8 mouse cellular contexts compared by ENCODE assay signal in genomic region chr6:12315070-12315909, GRCm38 (mm10).
DNase-seq lines count a peak whose midpoint lies in the region; ATAC-seq and TF ChIP-seq lines count a peak whose summit lies in the region.

No protein-coding gene starts in this region.

- no peak for TF ChIP-seq POLR2A in CH12.LX (IDR thresholded peaks at IDR 0.05; ENCODE audit: low read depth, low read length)

- TF ChIP-seq CTCF in CH12.LX (conservative IDR thresholded peaks at IDR 0.05 in 1 of 2, IDR thresholded peaks at IDR 0.05 in 1 of 2; ENCODE audit: low read depth in 2 of 2, low read length in 2 of 2) = peak; percentile 29 to 79; a peak in 2 of 4 replicates
- peak; percentile 77 for TF ChIP-seq CTCF in stomach, postnatal 0 days (IDR thresholded peaks at IDR 0.05; ENCODE audit: low read depth)

- no peaks in the 10 kb centered on the region for H3K79me2 ChIP-seq in CH12.LX (replicated peaks; ENCODE audit: control insufficient read depth, extremely low read depth, insufficient read depth, poor library complexity, severe bottlenecking)

- ATAC-seq in hindbrain, embryonic 11.5 days (ENCODE audit: low FRiP score) = no peak
- ATAC-seq in stomach, postnatal 0 days (ENCODE audit: low FRiP score, low TSS enrichment) = no peak

- H3K36me3 ChIP-seq in hindbrain, embryonic 11.5 days (ENCODE audit: control insufficient read depth, insufficient read depth, low read length) = no peaks in the 10 kb centered on the region
- no peaks in the 10 kb centered on the region for H3K36me3 ChIP-seq in hindbrain, embryonic 10.5 days
- H3K36me3 ChIP-seq in CH12.LX (replicated peaks in 1 of 2; ENCODE audit: control insufficient read depth in 1 of 2, insufficient read depth in 1 of 2, low read length in 1 of 2) = no peaks in the 10 kb centered on the region
- no peaks in the 10 kb centered on the region for H3K36me3 ChIP-seq in stomach, postnatal 0 days (ENCODE audit: control insufficient read depth, insufficient read depth, low read length)

- H3K27me3 ChIP-seq in hindbrain, embryonic 11.5 days (ENCODE audit: control insufficient read depth, insufficient read depth, low read length) = no peaks in the 10 kb centered on the region
- no peaks in the 10 kb centered on the region for H3K27me3 ChIP-seq in hindbrain, embryonic 10.5 days (ENCODE audit: insufficient read depth, poor library complexity, severe bottlenecking)
- no peaks in the 10 kb centered on the region for H3K27me3 ChIP-seq in CH12.LX (replicated peaks)
- H3K27me3 ChIP-seq in stomach, postnatal 0 days (ENCODE audit: control insufficient read depth, insufficient read depth, low read length) = no peaks in the 10 kb centered on the region

- no peak overlapping the region for H3K27ac ChIP-seq in hindbrain, embryonic 11.5 days (ENCODE audit: low read depth, low read length)
- H3K27ac ChIP-seq in hindbrain, embryonic 10.5 days = no peak overlapping the region
- no peak overlapping the region for H3K27ac ChIP-seq in CH12.LX (ENCODE audit: insufficient read depth, low read depth)
- H3K27ac ChIP-seq in stomach, postnatal 0 days (replicated peaks) = no peak overlapping the region

- peak; percentile 91 for TF ChIP-seq RAD21 in CH12.LX (IDR thresholded peaks at IDR 0.05; ENCODE audit: low read depth, low read length)

- no peaks in the 10 kb centered on the region for H3K4me1 ChIP-seq in hindbrain, embryonic 11.5 days (replicated peaks; ENCODE audit: control insufficient read depth, insufficient read depth, low read length)
- no peaks in the 10 kb centered on the region for H3K4me1 ChIP-seq in hindbrain, embryonic 10.5 days (replicated peaks)
- H3K4me1 ChIP-seq in CH12.LX (ENCODE audit: control insufficient read depth in 1 of 2, insufficient read depth in 2 of 2) = peaks cover 0 to 4% of the 10 kb centered on the region in 2 experiments; a peak in 1 of 4 replicates
- H3K4me1 ChIP-seq in stomach, postnatal 0 days (replicated peaks; ENCODE audit: control insufficient read depth, insufficient read depth) = no peaks in the 10 kb centered on the region

- dilution Hi-C loops in CH12.LX (cut with MboI; ENCODE audit: extremely low pct_ligation_motif_present, extremely low pct_unique_long_range_greater_than_20kb, low sequenced_read_pairs) = no loop called here

- no peak for TF ChIP-seq EP300 in CH12.LX (IDR thresholded peaks at IDR 0.05; ENCODE audit: low read length)
- TF ChIP-seq EP300 in stomach, postnatal 0 days (optimal IDR thresholded peaks at IDR 0.05) = no peak

- H3K9ac ChIP-seq in hindbrain, embryonic 11.5 days (ENCODE audit: low read depth, low read length) = no peak overlapping the region
- no peak overlapping the region for H3K9ac ChIP-seq in CH12.LX (ENCODE audit: insufficient read depth, low read depth)
- H3K9ac ChIP-seq in stomach, postnatal 0 days (ENCODE audit: low read length) = no peak overlapping the region

- H3K9me3 ChIP-seq in hindbrain, embryonic 11.5 days (ENCODE audit: control insufficient read depth, low read length) = no peaks in the 10 kb centered on the region
- no peaks in the 10 kb centered on the region for H3K9me3 ChIP-seq in hindbrain, embryonic 10.5 days
- H3K9me3 ChIP-seq in CH12.LX (replicated peaks; ENCODE audit: low read length) = no peaks in the 10 kb centered on the region
- no peaks in the 10 kb centered on the region for H3K9me3 ChIP-seq in stomach, postnatal 0 days (ENCODE audit: control insufficient read depth, low read length)

- H3K4me3 ChIP-seq in hindbrain, embryonic 11.5 days (ENCODE audit: low read depth, low read length) = no peak overlapping the region
- H3K4me3 ChIP-seq in hindbrain, embryonic 10.5 days = no peak overlapping the region
- no peak overlapping the region for H3K4me3 ChIP-seq in CH12.LX (replicated peaks in 1 of 3; ENCODE audit: low read depth in 2 of 3, low read length in 2 of 3, poor library complexity in 1 of 3)
- no peak overlapping the region for H3K4me3 ChIP-seq in stomach, postnatal 0 days (ENCODE audit: low read depth, low read length)

- 68% methylated on average over 7 of the region's 7 CpGs for WGBS in hindbrain, embryonic 11.5 days
- WGBS in hindbrain, embryonic 10.5 days = 65% methylated on average over 7 of the region's 7 CpGs
- WGBS in stomach, postnatal 0 days = 46% methylated on average over 7 of the region's 7 CpGs

- no peak overlapping the region for H3K4me2 ChIP-seq in hindbrain, embryonic 11.5 days (replicated peaks; ENCODE audit: low read depth, low read length)
- H3K4me2 ChIP-seq in CH12.LX (ENCODE audit: insufficient read depth, low read depth, poor library complexity, severe bottlenecking) = peak overlapping the region; percentile 50; the same call in 1 of the 2 replicates
- no peak overlapping the region for H3K4me2 ChIP-seq in stomach, postnatal 0 days (replicated peaks; ENCODE audit: low read depth)

- in situ Hi-C loops in CH12.LX (cut with MboI; ENCODE audit: low pct_ligation_motif_present, low pct_unique_long_range_greater_than_20kb, low sequenced_read_pairs) = no loop called here

- DNase-seq in hindbrain, embryonic 11.5 days (ENCODE audit: low spot score) = peak; percentile 44
- DNase-seq in hindbrain, embryonic 10.5 days (ENCODE audit: low spot score) = no peak
- DNase-seq in CH12.LX (ENCODE audit: extremely low read depth) = peak; percentile 68
- DNase-seq in c-Kit-positive CD71-positive TER-119-negative erythroid progenitor cells, embryonic 14.5 days (ENCODE audit: low read depth) = peak; percentile 0
- peak; percentile 11 to 30 for DNase-seq in kidney, postnatal 36 days
- DNase-seq in stomach, postnatal 0 days (ENCODE audit: low spot score) = no peak
- DNase-seq in gastrocnemius, adult 18-20 months (ENCODE audit: low spot score) = no peak
- DNase-seq in spleen, postnatal 36 days (ENCODE audit: low spot score in 2 of 2) = no peak

TF ChIP-seq in CH12.LX, 34 proteins besides CTCF, POLR2A, EP300 and RAD21:
- TF ChIP-seq SMC3 (IDR thresholded peaks at IDR 0.05; ENCODE audit: low read depth, low read length) (peak; percentile 71), BHLHE40 (IDR thresholded peaks at IDR 0.05; ENCODE audit: low read depth, low read length) (no peak)

Comparison
In these comparisons a context has a peak if more than half of its experiments do, and no peak if none do; other contexts are left out.
1. DNase-seq: peak in hindbrain, embryonic 11.5 days (single experiment), CH12.LX (single experiment), c-Kit-positive CD71-positive TER-119-negative erythroid progenitor cells, embryonic 14.5 days (single experiment) and kidney, postnatal 36 days (2 of 2); none in hindbrain, embryonic 10.5 days (single experiment), stomach, postnatal 0 days (single experiment), gastrocnemius, adult 18-20 months (single experiment) and spleen, postnatal 36 days (0 of 2).